Mouse (Mus musculus) CH12.LX (cell line): ENCODE measurements around the gene Myo1g. TPM values are rescaled to one million over a fixed set of nuclear protein-coding genes. Genes with fewer than 3 reads are reported as not detected.

Source experiments
- DNase-seq: peaks from one replicate; pipeline ENCODE4 v3.0.0-alpha.2; 2013; ENCODE audit errors: extremely low read depth
- H3K27ac ChIP-seq: 2 replicates; pipeline ENCODE4 v1.5.1; 2012; ENCODE audit warnings: low read depth, mild to moderate bottlenecking, control low read depth, moderate library complexity; ENCODE audit not compliant: insufficient read depth
- H3K27me3 ChIP-seq: replicated peaks from 2 replicates; pipeline ENCODE3; 2012; ENCODE audit warnings: inconsistent platforms
- H3K36me3 ChIP-seq, 2 experiments: replicated peaks in 1 of 2; 2 replicates each; pipeline versions ENCODE3 to v1.6.1; 2012; ENCODE audit warnings: inconsistent platforms in 1 of 2, low read length in 1 of 2, mild to moderate bottlenecking in 1 of 2, mixed read lengths in 1 of 2, moderate library complexity in 1 of 2; ENCODE audit not compliant: control insufficient read depth in 1 of 2, insufficient read depth in 1 of 2
- H3K4me1 ChIP-seq, 2 experiments: 2 replicates each; pipeline ENCODE4 v1.6.1; 2012; ENCODE audit warnings: inconsistent platforms in 1 of 2, moderate library complexity in 1 of 2; ENCODE audit not compliant: insufficient read depth in 2 of 2, control insufficient read depth in 1 of 2
- H3K4me2 ChIP-seq: 2 replicates; pipeline ENCODE4 v1.6.1; 2012; ENCODE audit warnings: low read depth, mild to moderate bottlenecking, control low read depth; ENCODE audit not compliant: poor library complexity, insufficient read depth, severe bottlenecking
- H3K4me3 ChIP-seq, 3 experiments: fragments of 150-350 bp in 1 of 3; sonication (generic) in 1 of 3; replicated peaks in 1 of 3; 2 replicates each; pipeline versions ENCODE3 to v1.5.1; 2011 to 2012; ENCODE audit warnings: low read depth in 2 of 3, low read length in 2 of 3, mild to moderate bottlenecking in 2 of 3, moderate library complexity in 2 of 3, control low read depth in 1 of 3, improper control_type of control experiment in 1 of 3, inconsistent platforms in 1 of 3, mixed read lengths in 1 of 3; ENCODE audit not compliant: poor library complexity in 1 of 3
- H3K79me2 ChIP-seq: replicated peaks from 2 replicates; pipeline ENCODE4 v1.6.1; 2012; ENCODE audit warnings: mild to moderate bottlenecking, moderate library complexity; ENCODE audit not compliant: control insufficient read depth, poor library complexity, insufficient read depth, severe bottlenecking; ENCODE audit errors: extremely low read depth
- H3K9ac ChIP-seq: 2 replicates; pipeline ENCODE4 v1.6.1; 2012; ENCODE audit warnings: low read depth, mild to moderate bottlenecking, control low read depth, moderate library complexity; ENCODE audit not compliant: insufficient read depth
- H3K9me3 ChIP-seq: replicated peaks from 2 replicates; pipeline ENCODE3; 2012; ENCODE audit warnings: low read length, inconsistent platforms, mixed read lengths
- BHLHE40 ChIP-seq: IDR thresholded peaks from 2 replicates; pipeline ENCODE4 v1.6.1; 2011; ENCODE audit warnings: mild to moderate bottlenecking, low read depth, low read length, improper control_type of control experiment
- ELF1 ChIP-seq: IDR thresholded peaks from 2 replicates; pipeline ENCODE4 v1.6.1; 2014; ENCODE audit warnings: low read depth, mild to moderate bottlenecking, inconsistent platforms, low read length, improper control_type of control experiment
- EP300 ChIP-seq: IDR thresholded peaks from 2 replicates; pipeline ENCODE4 v1.6.1; 2011; ENCODE audit warnings: low read length, improper control_type of control experiment
- IRF4 ChIP-seq: IDR thresholded peaks from 2 replicates; pipeline ENCODE4 v1.6.1; 2014; ENCODE audit warnings: low read depth, mild to moderate bottlenecking, inconsistent platforms, low read length, improper control_type of control experiment
- JUND ChIP-seq: conservative IDR thresholded peaks from 2 replicates; pipeline ENCODE4 v1.6.1; 2011; ENCODE audit warnings: low read depth, low read length, improper control_type of control experiment
- MXI1 ChIP-seq: IDR thresholded peaks from 2 replicates; pipeline ENCODE4 v1.6.1; 2011; ENCODE audit warnings: mild to moderate bottlenecking, low read depth, low read length, improper control_type of control experiment
- MYC ChIP-seq: IDR thresholded peaks from 2 replicates; pipeline ENCODE4 v1.6.1; 2011; ENCODE audit warnings: low read depth, mild to moderate bottlenecking, improper control_type of control experiment, low read length
- POLR2AphosphoS2 ChIP-seq: IDR thresholded peaks from 2 replicates; pipeline ENCODE4 v1.6.1; 2011; ENCODE audit warnings: low read depth, low read length, improper control_type of control experiment
- RAD21 ChIP-seq: IDR thresholded peaks from 2 replicates; pipeline ENCODE4 v1.6.1; 2011; ENCODE audit warnings: low read depth, mild to moderate bottlenecking, low read length, improper control_type of control experiment, moderate library complexity
- RCOR1 ChIP-seq: conservative IDR thresholded peaks from 2 replicates; pipeline ENCODE4 v1.6.1; 2012; ENCODE audit warnings: low read depth, mild to moderate bottlenecking, inconsistent platforms, low read length, improper control_type of control experiment
- SIN3A ChIP-seq: IDR thresholded peaks from 2 replicates; pipeline ENCODE4 v1.6.1; 2012; ENCODE audit warnings: low read length, improper control_type of control experiment, inconsistent platforms
- SMC3 ChIP-seq: IDR thresholded peaks from 2 replicates; pipeline ENCODE4 v1.6.1; 2011; ENCODE audit warnings: low read depth, low read length, improper control_type of control experiment
- TBP ChIP-seq: conservative IDR thresholded peaks from 2 replicates; pipeline ENCODE4 v1.6.1; 2011; ENCODE audit warnings: low read depth, low read length, improper control_type of control experiment
- USF2 ChIP-seq: conservative IDR thresholded peaks from 2 replicates; pipeline ENCODE4 v1.6.1; 2011; ENCODE audit warnings: low read depth, low read length, improper control_type of control experiment
- ZC3H11A ChIP-seq: IDR thresholded peaks from 2 replicates; pipeline ENCODE4 v1.6.1; 2012; ENCODE audit warnings: low read depth, mild to moderate bottlenecking, inconsistent platforms, low read length, improper control_type of control experiment
- ZKSCAN1 ChIP-seq: IDR thresholded peaks from 2 replicates; pipeline ENCODE4 v1.6.1; 2012; ENCODE audit warnings: low read depth, inconsistent platforms, low read length, improper control_type of control experiment, borderline replicate concordance
- ZMIZ1 ChIP-seq: IDR thresholded peaks from 2 replicates; pipeline ENCODE4 v1.6.1; 2012; ENCODE audit warnings: low read depth, mild to moderate bottlenecking, inconsistent platforms, low read length, improper control_type of control experiment
- dilution Hi-C: fragments of 300-500 bp; cut with MboI; formaldehyde crosslinking; loops from 2 replicates; pipeline ENCODE4 v1.14.3; 2020; ENCODE audit warnings: low sequenced_read_pairs; ENCODE audit not compliant: extremely low pct_unique_long_range_greater_than_20kb, extremely low pct_ligation_motif_present
- in situ Hi-C: fragments of 300-500 bp; cut with MboI; formaldehyde crosslinking; loops from 3 replicates; pipeline ENCODE4 v1.14.3; 2019; ENCODE audit warnings: low sequenced_read_pairs, low pct_ligation_motif_present, low pct_unique_long_range_greater_than_20kb, mixed read lengths
- polyA plus RNA-seq: library from polyadenylated mRNA; unstranded; fragments of >175 nt; gene quantifications from 2 replicates; pipeline ENCODE4 v1.2.1, GENCODE M21; 2012; ENCODE audit warnings: low read depth; ENCODE audit not compliant: insufficient read length
- total RNA-seq, 2 experiments: library from RNA; depleted of rRNA; stranded (reverse); fragments of 300-350 nt in 1 of 2; fragments of >200 nt in 1 of 2; gene quantifications; 2 replicates each; pipeline ENCODE4 v1.2.3; 2012 to 2014

The Myo1g gene
- total and polyA plus RNA-seq, 3 experiments, result 268 to 335 (median 284) TPM

GRCm38 (mm10) chr11:6477350-6477749, 43.4 kb downstream of the Myo1g start:
- Histone ChIP-seq H3K27me3 (no peaks in the 10 kb centered on the region), H3K79me2 (peaks cover 32% of the 10 kb centered on the region), H3K4me3 (no peak overlapping the region), H3K4me1 (peaks cover 0 to 18% of the 10 kb centered on the region in 2 experiments; a peak in 1 of 4 replicates), H3K36me3 (peaks cover 2 to 17% of the 10 kb centered on the region in 2 experiments), H3K9me3 (no peaks in the 10 kb centered on the region), H3K9ac (no peak overlapping the region), H3K4me2 (no peak overlapping the region), H3K27ac (no peak overlapping the region)
- TF ChIP-seq ZMIZ1, result no peak
- no peak for TF ChIP-seq TBP
- TF ChIP-seq MXI1, result no peak
- no peak for TF ChIP-seq RAD21
- no peak for TF ChIP-seq EP300
- in situ Hi-C loops (no loop called here), dilution Hi-C loops (no loop called here)
- DNase-seq, result no peak

DNA sequence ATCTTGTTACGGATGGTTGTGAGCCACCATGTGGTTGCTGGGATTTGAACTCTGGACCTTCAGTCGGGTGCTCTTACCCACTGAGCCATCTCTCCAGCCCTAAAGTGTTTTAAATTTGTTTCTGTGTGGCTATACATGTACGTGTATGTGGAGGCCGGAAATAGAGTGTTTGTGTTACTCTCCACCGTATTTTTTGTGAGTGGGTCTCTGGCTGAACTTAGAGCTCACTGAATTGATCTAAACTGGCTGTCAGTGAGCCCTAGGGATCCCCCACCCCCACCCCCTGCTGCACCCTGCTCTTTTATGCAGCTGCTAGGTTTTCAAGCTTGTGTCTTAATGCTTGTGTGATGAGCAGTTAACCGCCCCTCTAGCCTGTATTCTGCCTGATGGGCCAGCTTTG, 43.9 kb downstream of the Myo1g start:
- H3K4me3 ChIP-seq, result no peak overlapping the region
- H3K9me3 ChIP-seq, result no peaks in the 10 kb centered on the region
- H3K4me1 ChIP-seq, result peaks cover 0 to 13% of the 10 kb centered on the region in 2 experiments; a peak in 1 of 4 replicates
- peaks cover 2 to 21% of the 10 kb centered on the region in 2 experiments for H3K36me3 ChIP-seq
- no peaks in the 10 kb centered on the region for H3K27me3 ChIP-seq
- DNase-seq, result no peak
- H3K4me2 ChIP-seq, result no peak overlapping the region
- dilution Hi-C loops, result no loop called here
- H3K27ac ChIP-seq, result no peak overlapping the region
- no peak for TF ChIP-seq SIN3A
- no peak for TF ChIP-seq ZKSCAN1
- no peak for TF ChIP-seq SMC3
- no peak for TF ChIP-seq EP300
- TF ChIP-seq JUND, result no peak
- no peak for TF ChIP-seq MYC
- no peak for TF ChIP-seq ZC3H11A
- no peak for TF ChIP-seq POLR2AphosphoS2
- TF ChIP-seq BHLHE40, result no peak
- no peak for TF ChIP-seq IRF4
- TF ChIP-seq USF2, result no peak
- no peak for TF ChIP-seq ELF1
- no peak for TF ChIP-seq ZMIZ1
- TF ChIP-seq RCOR1, result no peak
- TF ChIP-seq, all 38 proteins: peak for 0
- Histone ChIP-seq H3K9ac (no peak overlapping the region), H3K79me2 (peaks cover 36% of the 10 kb centered on the region)
- in situ Hi-C loops, result no loop called here
